Mouse (Mus musculus) spleen, postnatal 14 days (tissue): ENCODE measurements at regions not wholly inside any gene's neighbourhood (a gene's known extent, or its start where the extent isn't known, plus 50 kb on each side); places are given as distances from the start of the nearest gene placed in this dataset.
"Not testable (repeated sequence)": the region's sequence is repeated elsewhere in the genome, so short reads cannot be mapped to it uniquely, and the experiment has no call there.

Experiments used
- DNase-seq, 2 experiments: peaks; one replicate each; pipeline ENCODE4 v3.0.0; 2021 to 2022; ENCODE audit warnings: low spot score in 2 of 2

DNA sequence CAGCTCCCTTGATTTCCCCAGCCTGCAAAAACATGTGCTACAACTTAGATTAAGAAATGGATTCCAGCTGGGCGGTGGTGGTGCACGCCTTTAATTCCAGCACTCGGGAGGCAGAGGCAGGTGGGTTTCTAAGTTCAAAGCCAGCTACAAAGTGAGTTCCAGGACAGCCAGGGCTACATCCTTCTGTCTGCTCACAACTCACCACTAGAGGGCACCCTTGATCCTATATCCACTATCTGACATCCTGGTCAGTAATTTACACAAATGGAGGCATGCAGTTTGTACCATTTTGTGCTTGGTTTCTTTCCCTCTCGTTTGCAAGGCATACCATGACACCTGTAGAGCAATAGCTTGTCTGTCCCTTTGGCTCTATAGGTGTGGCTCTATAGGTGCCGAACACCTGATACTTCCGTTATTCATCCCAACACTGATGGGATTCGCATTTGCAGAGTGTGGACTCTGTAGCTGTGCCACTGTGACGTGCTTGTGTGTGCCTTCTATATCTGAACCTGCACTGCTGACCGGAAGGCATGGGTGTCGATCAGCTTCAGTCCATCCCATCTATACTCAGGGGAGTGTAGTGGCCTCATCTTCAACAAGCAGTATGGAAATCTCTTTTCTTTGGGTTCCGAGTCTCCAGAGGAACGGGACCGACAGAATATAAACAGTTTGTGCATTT, 108.4 kb upstream of the Spata13 start:
- peak in 1 of 2 experiments; percentile 68 for DNase-seq

DNA sequence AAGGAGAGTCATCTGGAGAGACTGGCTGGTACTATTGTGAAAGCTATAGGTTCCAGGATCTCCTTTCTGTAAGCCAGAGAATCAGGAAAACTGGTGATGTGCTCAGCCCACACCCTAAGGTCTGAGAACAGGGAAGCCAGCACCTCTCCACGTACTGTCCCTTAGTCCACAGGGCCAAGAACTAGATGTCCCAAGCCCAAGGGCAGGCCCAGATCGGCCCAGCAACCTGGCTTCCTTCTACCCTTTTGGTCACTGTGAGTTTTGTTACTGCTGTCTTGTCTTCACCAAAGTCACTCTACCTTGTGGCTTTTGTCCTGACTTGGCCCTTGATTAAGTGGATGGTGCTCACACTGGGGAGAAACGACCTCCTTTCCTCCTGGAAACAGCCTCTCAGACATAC, 107.8 kb upstream of the Spata13 start:
- DNase-seq = no peak

DNA sequence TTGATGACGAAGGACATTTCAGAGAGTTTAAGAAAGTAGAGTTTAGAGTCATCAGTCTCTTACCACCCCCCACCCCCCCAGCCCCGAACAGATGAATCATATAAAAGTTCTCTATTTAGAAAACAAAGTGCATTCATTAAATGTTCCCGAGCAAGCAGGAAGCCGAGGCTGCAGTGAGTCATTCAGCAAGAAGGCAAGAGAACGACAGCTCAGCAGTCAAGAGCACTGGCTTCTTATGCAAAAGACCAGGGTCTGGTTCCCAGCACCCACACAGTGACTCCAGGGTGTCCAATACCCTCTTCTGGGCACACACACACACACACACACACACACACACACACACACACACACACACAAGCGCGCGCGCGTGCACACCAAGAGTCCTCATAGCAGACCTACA, 107.0 kb upstream of the Spata13 start:
- DNase-seq = no peak

DNA sequence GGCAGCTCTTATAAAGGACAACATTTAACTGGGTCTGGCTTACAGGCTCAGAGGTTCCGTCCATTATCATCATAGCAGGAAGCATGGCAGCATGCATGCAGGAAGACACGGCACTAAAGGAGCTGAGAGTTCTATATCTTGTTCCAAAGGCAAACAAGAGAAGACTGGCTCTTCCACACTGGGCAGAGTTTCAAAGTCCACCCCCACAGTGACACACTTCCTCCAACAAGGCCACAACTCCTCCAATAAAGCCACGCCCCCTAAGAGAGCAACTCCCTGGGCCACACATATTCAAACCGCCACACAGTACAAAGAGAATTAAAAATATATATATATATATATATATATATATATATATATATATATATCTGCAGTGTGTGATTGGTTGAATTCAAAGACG, 105.8 kb upstream of the Spata13 start:
- DNase-seq = no peak

DNA sequence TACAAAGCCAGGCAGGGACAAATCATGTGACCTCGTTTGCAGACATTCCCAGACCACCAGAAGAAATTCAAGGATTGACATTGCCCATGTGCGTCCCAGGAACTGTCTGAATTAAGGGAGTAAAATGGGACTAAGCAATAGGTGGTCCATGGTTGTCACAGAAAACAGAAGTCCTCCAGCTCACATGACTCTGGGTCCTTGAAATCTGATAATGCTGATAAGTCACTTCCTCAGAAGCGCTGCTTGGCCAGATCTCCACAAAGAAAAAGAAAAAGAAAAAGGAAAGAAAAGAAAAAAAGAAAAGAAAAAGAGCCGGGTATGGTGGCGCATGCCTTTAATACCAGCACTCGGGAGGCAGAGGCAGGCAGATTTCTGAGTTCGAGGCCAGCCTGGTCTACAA, 105.3 kb upstream of the Spata13 start:
- DNase-seq = no peak

DNA sequence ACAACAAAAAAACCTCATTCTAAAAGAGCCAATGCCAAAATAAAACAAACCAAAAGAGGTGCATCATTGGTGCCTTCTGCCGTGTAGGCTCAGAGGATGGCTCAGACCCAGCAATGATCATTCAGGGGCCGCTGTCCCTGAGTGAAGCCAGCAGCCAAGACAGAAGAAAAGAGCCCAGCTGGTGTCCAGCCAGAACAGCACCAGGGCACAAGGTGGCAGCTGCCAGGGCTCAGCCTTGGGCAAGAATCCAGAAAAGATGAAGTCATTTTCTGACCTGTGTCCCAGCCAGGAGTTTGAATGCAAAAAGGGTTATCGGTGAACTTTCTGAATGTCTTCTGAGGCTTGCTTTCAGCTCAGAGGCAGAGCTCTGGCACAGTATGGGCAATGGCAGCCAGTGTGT, 104.8 kb upstream of the Spata13 start:
- no peak for DNase-seq

DNA sequence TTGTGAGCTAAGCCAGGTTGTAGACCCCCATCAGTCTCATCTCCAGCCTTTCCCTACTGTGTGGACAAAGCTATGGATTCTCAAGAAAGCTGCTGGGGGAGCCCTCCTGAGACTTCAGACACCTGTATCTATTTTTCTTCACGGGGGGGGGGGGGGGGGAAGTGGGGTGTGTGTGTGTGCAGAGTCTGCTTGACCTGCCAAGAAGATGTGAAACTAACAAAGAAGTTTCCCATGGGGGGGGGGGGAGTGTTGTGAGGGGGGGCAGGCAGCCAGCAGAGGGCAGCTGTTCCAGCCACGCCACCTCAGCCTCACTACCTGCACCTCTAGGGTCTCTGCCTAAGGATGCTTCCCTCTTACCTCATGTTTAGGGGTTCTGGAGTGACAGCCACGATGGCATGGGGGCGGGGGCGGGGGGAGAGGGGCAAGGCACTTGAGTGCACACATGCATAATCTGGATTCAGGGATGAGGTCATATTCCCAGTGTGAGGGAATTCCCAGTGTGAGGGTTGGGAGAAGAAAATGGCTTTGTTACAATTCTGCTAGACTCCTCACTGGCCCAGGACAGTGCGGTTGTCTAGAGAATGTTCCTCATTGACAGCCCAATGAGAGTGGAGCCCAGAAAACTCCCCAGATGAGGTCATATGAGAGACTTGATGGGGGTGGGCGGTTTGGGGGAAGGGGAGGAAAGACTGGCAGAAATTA, 104.0 kb upstream of the Spata13 start:
- DNase-seq = no peak

DNA sequence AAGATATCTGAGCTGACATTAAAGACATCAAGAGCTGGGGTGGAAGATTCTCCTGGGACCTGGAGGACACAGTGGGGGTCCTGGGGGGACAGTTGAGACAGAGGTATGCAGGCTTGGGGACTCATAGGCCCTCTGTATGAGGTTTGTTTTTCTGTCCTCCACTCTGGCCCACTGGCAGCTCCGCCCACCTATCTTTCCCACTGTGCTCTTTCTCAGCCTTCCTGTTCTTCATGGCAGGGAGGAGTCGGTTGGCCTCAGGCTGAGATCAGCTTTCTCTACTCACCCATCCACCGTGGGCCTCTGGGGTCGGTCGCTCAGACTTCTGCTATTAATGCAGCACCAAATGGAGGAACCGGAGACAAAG, 103.5 kb upstream of the Spata13 start:
- no peak for DNase-seq

DNA sequence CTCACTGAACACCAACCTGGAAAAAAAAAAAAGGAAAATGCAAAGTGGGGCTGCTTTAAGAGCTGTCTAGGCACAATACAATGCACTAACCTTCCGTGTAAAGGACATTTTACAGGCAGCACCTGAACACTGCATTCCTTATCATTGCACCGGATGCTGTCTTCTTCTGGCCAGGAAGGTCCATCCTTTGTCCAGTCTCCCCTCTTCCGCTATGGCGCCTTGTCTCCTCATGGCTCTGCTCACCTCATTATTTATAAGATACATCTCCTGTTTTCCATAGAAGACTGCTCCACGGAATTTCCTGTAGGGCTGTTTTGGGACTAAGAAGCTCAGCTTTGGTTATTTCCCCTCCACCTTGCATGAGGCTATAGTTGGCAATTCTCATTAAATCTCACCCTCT, 102.8 kb upstream of the Spata13 start:
- no peak for DNase-seq

DNA sequence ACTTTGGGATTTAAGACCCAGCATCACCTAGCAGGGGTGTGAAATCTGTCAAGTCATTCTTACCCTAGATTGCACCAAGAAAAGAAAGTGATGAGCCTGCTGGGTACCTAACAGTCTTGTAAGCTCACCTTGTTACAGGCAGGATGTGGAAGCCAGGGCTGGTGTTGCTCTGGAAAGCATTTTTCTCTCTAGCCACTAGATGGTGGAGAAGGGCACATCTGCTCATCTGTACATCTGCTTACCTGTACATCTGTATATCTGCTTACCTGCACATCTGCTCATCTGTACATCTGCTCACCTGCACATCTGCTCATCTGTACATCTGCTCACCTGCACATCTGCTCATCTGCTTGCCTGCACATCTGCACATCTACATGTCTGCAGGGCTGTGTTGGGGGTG, 102.0 kb upstream of the Spata13 start:
- no peak for DNase-seq

DNA sequence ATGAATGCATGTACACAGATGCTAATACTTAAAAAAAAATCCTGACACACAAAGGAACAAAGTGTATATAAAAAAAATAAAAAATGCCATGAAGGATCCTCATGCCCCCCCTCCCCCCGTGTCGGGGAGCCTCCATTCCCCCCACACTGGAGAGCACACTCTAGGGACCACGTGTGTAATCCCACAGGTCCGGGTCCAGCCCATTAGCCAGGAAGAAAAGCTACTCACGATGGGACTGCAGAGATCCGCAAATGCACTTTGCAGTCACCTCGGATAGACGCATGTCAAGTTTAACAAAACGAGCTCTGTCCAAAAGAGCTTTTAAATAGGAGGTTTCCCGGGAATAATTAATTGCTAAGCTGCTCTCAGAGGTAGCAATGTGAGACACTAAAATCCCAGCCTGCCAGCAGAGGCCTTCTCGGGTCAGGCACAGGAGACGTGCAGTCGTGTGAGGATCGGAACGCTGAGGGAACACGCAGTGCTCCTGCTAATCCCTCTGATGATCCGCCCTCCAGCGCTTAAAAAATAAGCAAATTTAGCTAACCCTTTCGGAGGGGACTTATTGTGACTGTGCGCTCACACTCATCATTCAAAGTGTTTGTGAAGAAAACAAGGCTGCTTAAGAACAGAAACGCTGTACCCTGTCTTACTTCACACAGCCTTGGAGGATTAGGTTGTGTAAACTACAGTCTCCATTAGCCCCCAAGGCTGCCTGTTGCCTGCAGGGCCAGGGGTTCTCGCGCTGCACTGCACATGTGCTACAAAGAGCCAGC, 100.2 kb upstream of the Spata13 start:
- no peak for DNase-seq

DNA sequence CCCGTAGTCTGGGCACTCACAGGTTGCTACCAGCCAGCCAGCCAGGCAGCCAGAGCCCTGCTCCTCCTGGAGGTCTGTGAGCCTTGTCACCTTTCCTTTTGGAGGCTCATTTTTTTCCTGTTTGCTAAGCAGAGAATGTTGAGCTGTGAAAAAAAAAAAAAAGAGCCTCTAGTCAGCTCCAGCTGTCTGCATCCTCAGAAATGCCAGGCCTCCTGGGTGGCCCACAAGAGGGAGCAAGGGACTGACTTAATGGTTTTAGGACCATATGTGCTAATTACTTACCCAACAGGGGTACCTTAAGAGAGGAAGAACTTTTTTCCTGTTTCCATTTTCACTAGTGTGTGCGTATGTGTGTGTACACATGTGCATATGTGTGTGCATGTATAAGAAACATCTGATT, 94.8 kb upstream of the Spata13 start:
- no peak for DNase-seq

DNA sequence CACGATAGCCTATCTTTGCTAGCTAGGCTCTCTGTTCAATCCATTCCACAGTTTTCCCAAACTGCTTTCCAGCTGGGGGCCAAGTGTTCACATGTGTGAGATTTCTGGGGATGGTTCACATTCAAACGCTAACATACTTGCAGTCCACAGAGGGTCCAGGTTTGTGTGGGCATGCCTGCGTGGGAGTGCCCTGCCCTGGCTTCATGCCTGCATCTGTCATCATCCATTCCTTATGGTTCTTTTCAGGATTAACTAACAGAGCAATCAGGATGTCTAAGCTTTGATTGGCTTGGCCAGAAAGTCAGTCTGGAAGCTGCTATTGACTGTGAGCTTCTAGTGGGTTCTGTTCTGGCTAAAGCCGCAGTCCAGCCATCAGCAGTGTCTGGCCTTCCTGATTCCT, 93.7 kb upstream of the Spata13 start:
- no peak for DNase-seq

DNA sequence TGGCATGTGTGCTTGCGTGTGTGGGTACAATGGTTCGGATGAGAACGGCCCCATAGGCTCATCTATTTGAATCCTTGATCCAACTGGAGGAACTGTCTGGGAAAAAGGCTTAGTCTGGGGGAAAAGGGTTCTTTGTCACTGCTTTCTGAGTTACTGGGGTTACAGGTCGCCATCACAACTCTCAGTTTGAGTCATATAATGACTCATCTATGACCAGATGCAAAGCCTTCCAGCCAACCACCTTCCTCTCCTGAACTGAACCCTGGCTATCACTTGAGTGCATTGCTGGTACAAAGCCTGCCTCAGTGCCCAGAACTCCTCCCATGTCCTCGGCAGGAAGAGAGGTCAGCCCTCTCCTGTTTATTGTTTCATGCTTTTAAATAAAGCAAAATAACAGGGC, 92.2 kb upstream of the Spata13 start:
- DNase-seq = no peak

DNA sequence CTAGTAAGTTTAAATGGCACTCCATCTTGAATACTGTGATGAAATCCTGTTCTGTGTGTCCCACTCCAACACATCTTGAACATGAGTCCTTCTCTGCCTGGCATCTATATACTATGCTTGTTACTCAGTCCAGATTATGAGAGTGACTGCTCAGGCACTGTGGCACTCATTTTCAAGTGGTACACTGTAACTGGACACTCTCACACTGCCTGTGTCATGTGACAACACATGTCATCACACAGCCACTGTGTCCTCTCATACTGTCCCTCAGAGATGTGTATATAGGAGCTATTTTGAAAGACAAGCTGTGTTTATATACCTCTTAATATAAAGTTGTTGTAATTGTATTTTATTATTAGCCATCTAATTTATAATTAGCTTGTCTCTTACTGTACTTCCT, 89.0 kb upstream of the Spata13 start:
- DNase-seq = no peak

DNA sequence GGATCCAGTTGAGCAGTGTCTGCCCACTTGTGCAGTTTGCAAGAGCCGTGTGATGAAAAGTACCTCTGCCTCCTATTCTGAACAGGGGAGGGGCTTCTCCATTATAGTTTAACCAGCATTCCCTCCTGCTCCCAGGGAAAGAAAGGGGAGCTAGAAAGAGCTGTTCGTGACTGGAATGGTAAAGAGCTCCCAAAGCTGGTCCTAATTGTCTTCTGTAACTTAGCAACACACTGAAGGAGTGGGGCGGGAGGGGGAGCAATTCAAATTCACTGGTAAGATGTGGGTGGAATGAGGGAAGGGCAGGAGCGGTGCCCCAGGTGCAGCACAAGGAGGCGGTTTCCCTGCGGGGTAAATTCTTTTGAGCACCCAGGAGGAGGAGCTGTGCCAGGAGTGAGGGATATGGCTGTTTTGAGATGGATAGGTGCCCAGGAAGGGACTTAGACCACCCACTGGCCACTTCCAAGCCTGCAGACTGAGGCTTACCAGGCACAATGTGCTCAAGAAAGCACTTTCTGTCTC, 79.5 kb upstream of the Spata13 start:
- DNase-seq = no peak

DNA sequence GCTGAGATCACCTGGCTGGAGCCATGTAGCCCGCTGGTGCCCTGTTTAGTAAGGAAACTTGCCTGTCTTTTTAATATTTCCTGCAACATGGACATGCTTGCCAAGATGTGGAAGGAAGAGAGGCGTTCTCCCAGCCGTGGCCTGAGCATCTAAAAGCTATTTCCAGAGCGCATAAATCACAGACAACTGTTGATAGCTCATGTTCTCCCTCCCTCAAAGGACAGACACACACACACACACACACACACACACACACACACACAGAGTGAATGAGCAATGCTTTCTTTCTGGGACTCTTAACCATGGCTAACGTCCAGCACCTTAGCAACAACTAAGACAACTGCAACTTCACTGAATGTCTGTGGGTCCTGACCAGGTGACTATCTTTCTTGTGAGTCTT, 77.3 kb upstream of the Spata13 start:
- no peak for DNase-seq

DNA sequence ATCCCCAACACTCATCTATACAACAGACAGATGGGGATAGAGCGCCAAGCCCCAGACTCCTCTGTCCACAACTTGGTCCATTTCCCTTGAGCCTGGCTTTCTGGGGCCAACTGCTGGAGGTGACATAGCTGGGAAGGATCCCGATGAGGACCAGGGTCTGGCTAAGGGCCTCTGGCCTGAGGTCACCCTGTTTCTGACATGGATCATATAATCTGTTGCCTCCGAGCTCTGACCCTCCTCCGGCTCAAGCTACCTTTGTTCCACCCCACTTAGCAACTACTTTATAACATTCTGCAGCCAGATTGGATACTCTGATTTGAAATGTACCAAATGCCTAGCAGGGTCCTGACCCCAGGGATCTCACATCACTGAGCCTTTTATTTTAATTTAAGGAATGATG, 76.8 kb upstream of the Spata13 start:
- no peak for DNase-seq

DNA sequence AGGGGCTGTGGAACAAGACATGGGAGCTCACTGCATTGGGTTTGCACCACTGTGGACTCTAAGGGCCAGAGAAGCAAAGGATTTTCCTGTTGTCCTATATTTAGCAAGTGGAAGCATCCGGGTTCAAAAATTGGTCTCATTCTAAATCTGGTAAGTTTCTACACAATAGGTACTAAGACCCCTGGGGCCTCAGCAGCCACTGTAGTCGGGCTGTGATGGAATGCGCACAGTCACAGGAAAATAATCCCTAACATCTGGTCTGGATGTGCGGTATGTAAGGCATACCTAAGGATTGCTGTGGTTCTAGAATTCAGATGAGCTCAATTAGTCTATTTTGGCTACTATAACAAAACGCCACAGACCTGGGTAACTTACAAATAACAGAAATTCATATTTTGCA, 74.4 kb upstream of the Spata13 start:
- DNase-seq = no peak

DNA sequence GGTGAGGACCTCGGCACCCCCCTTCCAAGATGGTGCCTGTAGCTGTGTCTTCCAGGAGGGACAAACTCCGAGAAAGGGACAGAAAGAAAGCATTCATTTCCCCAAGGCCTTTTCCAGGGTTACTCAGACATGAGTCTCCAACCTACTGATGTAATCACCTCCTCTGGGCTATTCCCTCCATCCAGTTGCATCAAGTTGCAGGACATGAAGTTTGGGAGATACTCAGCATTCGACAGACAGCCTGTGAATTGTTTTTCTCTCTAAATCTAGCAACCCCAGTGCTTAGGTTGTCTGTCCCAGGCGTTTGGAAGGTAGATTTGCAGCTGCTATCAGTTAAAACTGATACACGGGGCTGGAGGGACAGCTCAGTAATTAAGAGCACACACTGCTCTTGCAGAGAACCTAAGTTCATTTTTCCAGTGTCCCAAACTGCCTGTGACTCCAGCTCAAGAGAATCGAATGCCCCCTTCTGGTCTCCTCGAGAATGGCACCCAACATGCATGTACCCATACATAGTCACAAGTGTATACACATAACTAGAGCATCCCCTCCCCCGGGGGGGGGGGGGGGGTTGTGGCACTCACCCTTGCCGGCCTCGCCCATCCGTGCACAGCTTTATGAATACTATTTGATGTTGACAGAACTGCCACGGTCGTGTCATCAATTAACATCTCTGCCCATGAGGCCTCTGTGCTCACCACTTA, 73.8 kb upstream of the Spata13 start:
- DNase-seq = peak in 1 of 2 experiments; percentile 28

DNA sequence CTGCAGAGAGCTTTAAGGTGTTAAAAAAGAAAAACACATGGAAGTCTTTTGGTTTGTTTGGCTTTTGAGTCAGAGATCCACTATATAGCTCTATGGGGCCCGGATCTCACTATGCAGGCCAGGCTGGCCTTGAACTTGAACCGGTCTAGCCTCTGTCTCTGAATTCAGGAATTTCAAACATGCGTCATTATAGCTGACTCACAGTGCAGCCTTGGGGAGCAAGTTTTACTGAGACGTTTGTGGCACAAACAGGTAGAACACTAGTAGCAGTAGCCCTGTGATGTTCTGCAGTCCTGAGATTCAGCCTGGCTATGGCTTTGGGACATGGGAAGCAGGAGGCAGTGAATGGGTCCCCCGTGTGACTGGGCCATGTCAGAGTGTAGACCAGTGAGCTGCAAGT, 57.5 kb upstream of the Spata13 start:
- DNase-seq = no peak

DNA sequence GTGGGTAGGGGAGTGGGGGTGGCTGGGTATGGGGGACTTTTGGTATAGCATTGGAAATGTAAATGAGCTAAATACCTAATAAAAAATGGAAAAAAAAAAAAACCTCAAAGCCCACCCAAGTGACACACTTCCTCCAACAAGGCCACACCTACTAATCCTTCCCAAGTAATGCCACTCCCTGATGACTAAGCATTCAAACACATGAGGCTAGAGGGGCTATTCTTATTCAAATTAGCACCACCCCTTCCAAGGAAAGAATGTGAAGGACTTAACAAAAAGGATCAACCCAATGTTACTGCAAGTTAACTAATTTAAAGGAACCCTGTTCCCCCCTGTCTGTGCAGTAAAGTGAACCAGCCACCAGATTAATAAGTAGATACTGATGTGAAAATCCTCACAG, 53.7 kb upstream of the Spata13 start:
- DNase-seq = not testable (repeated sequence)
